Mouse (Mus musculus): ENCODE measurements around the gene Syt2. TPM values are rescaled to one million over a fixed set of nuclear protein-coding genes. Genes with fewer than 3 reads are reported as not detected.

The Syt2 gene
- polyA plus RNA-seq (2012; rRNA removed) = 2.0 and 5.7 TPM in 2 replicates

DNA sequence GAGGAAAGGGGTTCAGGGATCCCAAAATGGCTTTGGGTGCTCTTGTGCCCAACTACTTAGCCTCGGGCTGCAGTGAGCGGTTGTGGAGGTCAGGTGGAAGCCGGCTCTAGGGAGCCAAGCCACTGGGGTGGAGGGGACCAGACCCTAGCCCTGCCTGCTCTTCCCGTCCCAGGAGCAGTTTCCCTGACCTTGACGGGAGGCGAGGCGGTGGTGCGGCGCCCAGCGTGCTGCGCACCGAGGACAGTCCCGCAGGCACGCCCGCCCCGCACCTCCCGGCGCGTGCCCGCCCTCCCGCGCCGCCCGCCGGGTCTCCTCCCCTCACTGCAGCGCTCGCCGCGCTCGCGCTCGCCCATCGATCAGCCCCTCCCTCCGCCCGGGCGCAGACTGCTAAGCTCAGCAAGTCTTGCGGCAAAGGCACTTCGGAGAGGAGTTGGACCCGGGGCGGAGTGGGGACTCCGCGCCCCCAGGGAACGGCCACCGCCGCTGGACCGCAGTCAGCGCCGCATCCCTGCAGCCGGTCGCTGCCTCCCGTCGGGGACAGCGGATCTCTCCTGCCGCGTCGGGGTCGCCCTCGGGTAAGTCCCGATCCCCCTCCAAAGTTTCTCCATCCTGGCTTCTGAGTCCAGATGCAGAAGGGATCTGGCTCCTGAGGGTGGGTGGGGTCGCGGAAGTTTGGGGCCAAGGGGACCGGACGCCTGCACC lies at the start of gene Syt2:
TSS of gene Syt2 (plus strand) at position 417 of the 702 bp plus-strand sequence.
- DNase-seq (ENCODE audit: low read depth) = peak; percentile 71
- TF ChIP-seq POLR2A (IDR thresholded peaks at IDR 0.05; ENCODE audit: borderline replicate concordance, extremely low read depth, insufficient read depth, insufficient read length, poor library complexity, severe bottlenecking) = no peak
- TF ChIP-seq CTCF (IDR thresholded peaks at IDR 0.05; ENCODE audit: borderline replicate concordance, extremely low read depth, insufficient read depth, insufficient read length) = no peak

DNA sequence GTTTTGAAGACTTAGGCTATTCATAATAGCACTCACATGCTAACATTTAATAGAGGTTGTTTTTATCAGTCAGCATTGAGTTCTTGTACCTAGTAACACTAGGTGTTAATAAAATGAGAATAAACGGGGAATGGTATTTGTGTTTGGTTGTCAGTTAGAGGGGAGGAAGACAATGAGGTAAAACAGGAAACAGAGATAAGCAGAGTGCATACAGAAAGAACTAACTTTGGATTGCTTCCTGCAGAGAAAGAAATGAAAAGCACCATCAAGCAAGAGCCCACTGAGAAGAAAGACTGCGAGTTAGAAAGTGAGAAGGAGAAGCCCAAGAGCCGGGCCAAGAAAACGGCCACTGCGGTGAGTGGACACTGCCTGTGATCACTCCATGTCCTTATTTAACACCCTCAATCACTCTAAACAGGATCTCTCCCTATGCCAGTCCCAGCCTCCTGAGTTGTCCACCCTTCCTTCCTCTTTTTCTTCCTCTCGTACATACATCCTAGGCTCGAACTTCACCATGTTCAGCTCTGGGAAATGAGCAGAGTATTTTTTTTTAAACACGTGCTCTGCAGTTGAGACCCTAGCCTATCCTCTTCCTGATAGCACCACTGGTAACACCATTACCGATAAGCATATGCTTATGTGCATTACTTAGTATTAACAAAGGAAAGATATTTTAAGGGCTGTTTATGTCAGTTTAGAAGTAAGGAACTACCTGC lies 49.0 kb upstream of the Syt2 start:
- no peak for TF ChIP-seq POLR2A (IDR thresholded peaks at IDR 0.05; ENCODE audit: borderline replicate concordance, extremely low read depth, insufficient read depth, insufficient read length, poor library complexity, severe bottlenecking)
- no peak for TF ChIP-seq CTCF (IDR thresholded peaks at IDR 0.05; ENCODE audit: borderline replicate concordance, extremely low read depth, insufficient read depth, insufficient read length)
- no peak for DNase-seq (ENCODE audit: low read depth)

- peak; percentile 9 for DNase-seq (ENCODE audit: low read depth)
These were observed 42.4 kb upstream of the Syt2 start for GRCm38 (mm10) chr1:134604086-134604485.

GRCm38 (mm10) chr1:134605670-134606069 lies 40.8 kb upstream of the Syt2 start:
- DNase-seq (ENCODE audit: low read depth) = no peak
- TF ChIP-seq POLR2A (IDR thresholded peaks at IDR 0.05; ENCODE audit: borderline replicate concordance, extremely low read depth, insufficient read depth, insufficient read length, poor library complexity, severe bottlenecking) (no peak), CTCF (IDR thresholded peaks at IDR 0.05; ENCODE audit: borderline replicate concordance, extremely low read depth, insufficient read depth, insufficient read length) (no peak)

More at GRCm38 (mm10) chr1:134604086-134604485, 42.4 kb upstream of the Syt2 start:
- TF ChIP-seq POLR2A (IDR thresholded peaks at IDR 0.05; ENCODE audit: borderline replicate concordance, extremely low read depth, insufficient read depth, insufficient read length, poor library complexity, severe bottlenecking) (no peak), CTCF (IDR thresholded peaks at IDR 0.05; ENCODE audit: borderline replicate concordance, extremely low read depth, insufficient read depth, insufficient read length) (no peak)

- no peak for DNase-seq (ENCODE audit: low read depth)
- TF ChIP-seq CTCF (IDR thresholded peaks at IDR 0.05; ENCODE audit: borderline replicate concordance, extremely low read depth, insufficient read depth, insufficient read length) = no peak
- no peak for TF ChIP-seq POLR2A (IDR thresholded peaks at IDR 0.05; ENCODE audit: borderline replicate concordance, extremely low read depth, insufficient read depth, insufficient read length, poor library complexity, severe bottlenecking)
These were observed 40.1 kb upstream of the Syt2 start for GRCm38 (mm10) chr1:134606381-134606780.

GRCm38 (mm10) chr1:134607279-134607678 lies 39.2 kb upstream of the Syt2 start:
- no peak for DNase-seq (ENCODE audit: low read depth)
- no peak for TF ChIP-seq POLR2A (IDR thresholded peaks at IDR 0.05; ENCODE audit: borderline replicate concordance, extremely low read depth, insufficient read depth, insufficient read length, poor library complexity, severe bottlenecking)
- TF ChIP-seq CTCF (IDR thresholded peaks at IDR 0.05; ENCODE audit: borderline replicate concordance, extremely low read depth, insufficient read depth, insufficient read length) = no peak

DNA sequence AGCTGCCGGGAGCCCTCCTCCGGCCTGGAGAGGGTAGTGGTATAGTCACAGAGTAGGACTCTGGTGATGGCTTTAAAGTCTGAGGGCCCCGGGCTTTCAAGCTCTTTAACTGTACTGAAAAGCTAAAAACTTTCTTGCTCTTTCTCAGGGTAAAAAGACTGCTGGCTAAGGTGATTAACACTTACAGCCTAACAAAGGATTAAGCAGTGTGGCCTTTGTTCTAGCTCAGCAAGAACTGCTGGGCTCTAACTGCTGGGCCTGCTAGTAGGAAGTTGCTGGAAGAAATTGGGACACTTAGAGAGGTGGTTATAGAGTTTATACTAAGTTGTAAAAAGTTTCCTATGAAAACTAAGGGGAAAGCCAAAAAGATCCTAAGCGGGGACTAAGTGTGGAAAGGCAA lies 37.3 kb upstream of the Syt2 start:
- TF ChIP-seq POLR2A (IDR thresholded peaks at IDR 0.05; ENCODE audit: borderline replicate concordance, extremely low read depth, insufficient read depth, insufficient read length, poor library complexity, severe bottlenecking) (no peak), CTCF (IDR thresholded peaks at IDR 0.05; ENCODE audit: borderline replicate concordance, extremely low read depth, insufficient read depth, insufficient read length) (no peak)
- DNase-seq (ENCODE audit: low read depth) = no peak

DNA sequence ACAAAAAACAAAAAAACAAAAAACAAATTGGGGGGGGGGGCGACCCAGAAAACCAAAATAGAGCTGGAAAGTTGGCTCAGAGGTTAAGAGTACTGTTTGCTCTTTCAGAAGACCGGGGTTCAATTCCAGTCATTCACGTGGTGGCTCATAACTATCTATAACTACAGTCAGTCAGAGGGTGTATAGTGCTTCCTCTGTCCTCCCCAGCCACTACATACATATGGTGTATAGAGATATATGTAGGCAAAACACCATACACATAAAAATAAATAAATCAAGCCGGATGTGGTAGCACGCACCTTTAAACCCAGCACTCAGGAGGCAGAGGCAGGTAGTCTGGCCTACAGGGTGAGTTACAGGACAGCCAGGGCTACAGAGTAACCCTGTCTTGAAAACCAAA lies 31.9 kb upstream of the Syt2 start:
- TF ChIP-seq POLR2A (IDR thresholded peaks at IDR 0.05; ENCODE audit: borderline replicate concordance, extremely low read depth, insufficient read depth, insufficient read length, poor library complexity, severe bottlenecking) (no peak), CTCF (IDR thresholded peaks at IDR 0.05; ENCODE audit: borderline replicate concordance, extremely low read depth, insufficient read depth, insufficient read length) (no peak)
- DNase-seq (ENCODE audit: low read depth) = no peak

DNA sequence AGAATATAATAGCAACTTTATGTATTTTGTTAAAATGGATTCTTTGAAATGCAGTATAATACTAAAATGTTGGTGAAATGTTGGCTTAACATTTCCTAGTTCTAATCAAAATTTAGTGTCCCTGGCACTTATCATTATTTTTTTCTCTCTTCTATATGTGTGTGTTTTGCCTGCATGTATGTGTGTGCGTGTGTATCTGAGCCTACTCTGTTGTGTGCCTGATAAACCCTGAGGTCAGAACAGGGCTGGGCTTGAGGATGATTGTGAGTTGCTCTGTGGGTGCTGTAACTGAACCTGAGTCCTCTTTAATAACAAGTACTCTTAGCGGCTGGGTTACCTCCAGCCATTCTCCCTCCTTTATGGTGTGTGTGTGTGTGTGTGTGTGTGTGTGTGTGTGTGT lies 31.5 kb upstream of the Syt2 start:
- TF ChIP-seq CTCF (IDR thresholded peaks at IDR 0.05; ENCODE audit: borderline replicate concordance, extremely low read depth, insufficient read depth, insufficient read length) (no peak), POLR2A (IDR thresholded peaks at IDR 0.05; ENCODE audit: borderline replicate concordance, extremely low read depth, insufficient read depth, insufficient read length, poor library complexity, severe bottlenecking) (no peak)
- DNase-seq (ENCODE audit: low read depth) = no peak

DNA sequence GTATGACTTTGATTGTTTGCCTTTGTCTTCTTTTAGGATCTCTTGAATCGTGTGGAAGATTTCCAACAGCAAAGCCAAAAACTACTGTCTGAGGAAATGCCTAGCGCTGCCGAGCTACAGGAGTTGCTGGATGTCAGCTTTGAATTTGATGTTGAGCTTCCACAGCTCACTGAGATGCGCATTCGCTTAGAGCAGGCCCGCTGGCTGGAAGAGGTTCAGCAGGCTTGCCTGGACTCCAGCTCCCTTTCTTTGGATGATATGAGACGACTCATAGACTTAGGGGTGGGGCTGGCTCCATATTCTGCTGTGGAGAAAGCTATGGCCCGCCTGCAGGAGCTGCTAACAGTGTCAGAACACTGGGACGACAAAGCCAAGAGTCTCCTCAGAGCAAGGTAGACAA lies 28.8 kb upstream of the Syt2 start:
- TF ChIP-seq POLR2A (IDR thresholded peaks at IDR 0.05; ENCODE audit: borderline replicate concordance, extremely low read depth, insufficient read depth, insufficient read length, poor library complexity, severe bottlenecking) = no peak
- no peak for DNase-seq (ENCODE audit: low read depth)

DNA sequence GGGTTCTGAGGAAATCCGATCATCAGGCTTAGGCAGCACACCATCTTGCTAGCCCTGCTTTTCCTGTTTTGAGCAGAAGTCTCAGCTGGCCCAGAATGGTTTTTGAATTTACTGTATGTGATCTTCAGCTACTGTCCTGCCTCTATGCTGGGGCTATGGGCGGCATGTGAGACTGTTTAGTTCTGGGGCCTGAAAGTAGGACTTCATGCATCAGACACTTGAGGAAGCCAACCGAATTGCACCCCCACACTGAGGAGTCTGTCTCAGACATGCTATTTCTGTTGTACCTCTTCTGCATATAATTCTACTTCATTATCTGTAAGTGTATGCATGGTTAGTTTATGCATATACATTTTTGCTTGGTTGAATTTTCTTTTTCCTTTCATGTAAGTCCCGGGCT lies 21.2 kb upstream of the Syt2 start:
- DNase-seq (ENCODE audit: low read depth) = no peak
- TF ChIP-seq POLR2A (IDR thresholded peaks at IDR 0.05; ENCODE audit: borderline replicate concordance, extremely low read depth, insufficient read depth, insufficient read length, poor library complexity, severe bottlenecking) = no peak
- no peak for TF ChIP-seq CTCF (IDR thresholded peaks at IDR 0.05; ENCODE audit: borderline replicate concordance, extremely low read depth, insufficient read depth, insufficient read length)

- no peak for TF ChIP-seq POLR2A (IDR thresholded peaks at IDR 0.05; ENCODE audit: borderline replicate concordance, extremely low read depth, insufficient read depth, insufficient read length, poor library complexity, severe bottlenecking)
- no peak for TF ChIP-seq CTCF (IDR thresholded peaks at IDR 0.05; ENCODE audit: borderline replicate concordance, extremely low read depth, insufficient read depth, insufficient read length)
- DNase-seq (ENCODE audit: low read depth) = no peak
These were observed 17.0 kb upstream of the Syt2 start for GRCm38 (mm10) chr1:134629455-134629854.

Measured in brain, embryonic 14.5 days (tissue).